Mouse (Mus musculus) lung, embryonic 14.5 days (tissue): ENCODE measurements around the gene Bcl2l2. TPM values are rescaled to one million over a fixed set of nuclear protein-coding genes. Genes with fewer than 3 reads are reported as not detected.

ENCODE experiments used
- ATAC-seq: fragments of 200-750 bp; cut with Nextera tagmentation; 2 replicates; pipeline ENCODE4 v1.8.0; 2017; ENCODE audit warnings: mild to moderate bottlenecking, moderate TSS enrichment, moderate library complexity; ENCODE audit not compliant: insufficient read depth
- DNase-seq: peaks from one replicate; pipeline ENCODE4 v3.0.0-alpha.2; 2015
- H3K27ac ChIP-seq: fragments of 300-500 bp; sonication (generic); 2 replicates; pipeline ENCODE4 v1.5.1; 2014; ENCODE audit warnings: low read depth, mild to moderate bottlenecking, moderate library complexity
- H3K27me3 ChIP-seq: fragments of 300-500 bp; sonication (generic); 2 replicates; pipeline ENCODE4 v1.6.1; 2014; ENCODE audit warnings: low read length, control low read depth; ENCODE audit not compliant: insufficient read depth
- H3K36me3 ChIP-seq: fragments of 300-500 bp; sonication (generic); 2 replicates; pipeline ENCODE4 v1.6.1; 2014; ENCODE audit warnings: control low read depth; ENCODE audit not compliant: insufficient read depth
- H3K4me1 ChIP-seq: fragments of 300-500 bp; sonication (generic); 2 replicates; pipeline ENCODE4 v1.6.1; 2014; ENCODE audit warnings: antibody characterized with exemption, control low read depth; ENCODE audit not compliant: insufficient read depth
- H3K4me2 ChIP-seq: fragments of 300-500 bp; sonication (generic); 2 replicates; pipeline ENCODE4 v1.6.1; 2014; ENCODE audit warnings: mild to moderate bottlenecking
- H3K4me3 ChIP-seq: fragments of 300-500 bp; sonication (generic); 2 replicates; pipeline ENCODE4 v1.5.1; 2014; ENCODE audit warnings: low read depth, low read length
- H3K9ac ChIP-seq: fragments of 300-500 bp; sonication (generic); 2 replicates; pipeline ENCODE4 v1.6.1; 2014
- H3K9me3 ChIP-seq: fragments of 300-500 bp; sonication (generic); 2 replicates; pipeline ENCODE4 v1.6.1; 2016; ENCODE audit warnings: low read depth, low read length, control low read depth
- CTCF ChIP-seq: IDR thresholded peaks from 2 replicates; pipeline ENCODE4 v1.5.1; 2016; ENCODE audit warnings: antibody characterized with exemption, low read depth
- WGBS: fragments of 180-500 bp; shearing (Covaris S2); extraction: QIAGEN DNeasy Blood & Tissue Kit; methylation state at CpG from one replicate; pipeline ENCODE4 v1.1.7; 2014; 5-methylcytosine and 5-hydroxymethylcytosine counted together
- polyA plus RNA-seq: library from polyadenylated mRNA; unstranded; fragments of >200 nt; fragmentation: Nextera tagmentation; extraction: Ambion mirVana; gene quantifications from 2 replicates; pipeline ENCODE4 v1.2.1, GENCODE M21; 2014

The Bcl2l2 gene
- polyA plus RNA-seq, 1 experiment from 2014 or later = 3.4 TPM

- no peaks in the 10 kb centered on the region for H3K9me3 ChIP-seq
- 41% methylated on average over 6 of the region's 6 CpGs for WGBS
- H3K4me3 ChIP-seq = no peak overlapping the region
- no peak for TF ChIP-seq CTCF
- H3K4me1 ChIP-seq = no peaks in the 10 kb centered on the region; the same call in 1 of the 2 replicates
- no peak overlapping the region for H3K4me2 ChIP-seq
- no peaks in the 10 kb centered on the region for H3K27me3 ChIP-seq
- no peak overlapping the region for H3K9ac ChIP-seq
- ATAC-seq = no peak
- no peaks in the 10 kb centered on the region for H3K36me3 ChIP-seq
- DNase-seq = no peak
- H3K27ac ChIP-seq = peak overlapping the region; percentile 24; the same call in 1 of the 2 replicates
These were observed 53.6 kb downstream of the Bcl2l2 start for GRCm38 (mm10) chr14:54936831-54937160.

- Histone ChIP-seq H3K9ac (no peak overlapping the region), H3K27ac (no peak overlapping the region), H3K36me3 (no peaks in the 10 kb centered on the region), H3K4me2 (no peak overlapping the region), H3K4me3 (no peak overlapping the region), H3K27me3 (no peaks in the 10 kb centered on the region), H3K9me3 (no peaks in the 10 kb centered on the region), H3K4me1 (no peaks in the 10 kb centered on the region; the same call in 1 of the 2 replicates)
- DNase-seq = no peak
- ATAC-seq = no peak
- no peak for TF ChIP-seq CTCF
- 83% methylated on average over 16 of the region's 16 CpGs for WGBS
These were observed 54.4 kb downstream of the Bcl2l2 start for GRCm38 (mm10) chr14:54937361-54938182.

Other genes with a start within 250 kb of the Bcl2l2 start
- not detected in 2 replicates for gene Gm17606, start 242.4 kb upstream of the Bcl2l2 start, polyA plus RNA-seq
- 5.2 and 5.4 TPM in 2 replicates for gene Cdh24, start 242.0 kb upstream of the Bcl2l2 start, polyA plus RNA-seq
- 77.4 and 83.2 TPM in 2 replicates for gene 1700123O20Rik, start 197.2 kb upstream of the Bcl2l2 start, polyA plus RNA-seq
- 120 and 122 TPM in 2 replicates for gene Acin1, start 196.4 kb upstream of the Bcl2l2 start, polyA plus RNA-seq
- 0.12 and 0.15 TPM in 2 replicates for gene Gm29776, start 184.5 kb upstream of the Bcl2l2 start, polyA plus RNA-seq
- gene Cebpe, start 171.2 kb upstream of the Bcl2l2 start, polyA plus RNA-seq = not detected in 2 replicates
- gene Slc7a8, start 101.4 kb upstream of the Bcl2l2 start, polyA plus RNA-seq = 2.7 and 3.0 TPM in 2 replicates
- not detected in 2 replicates for gene Rnf212b, start 69.2 kb upstream of the Bcl2l2 start, polyA plus RNA-seq
- 10.4 and 13.2 TPM in 2 replicates for gene Homez, start 12.4 kb upstream of the Bcl2l2 start, polyA plus RNA-seq
- gene Ppp1r3e, start 5.8 kb upstream of the Bcl2l2 start, polyA plus RNA-seq = 1.5 and 1.6 TPM in 2 replicates
- gene Gm20521, start 64 bp downstream of the Bcl2l2 start, polyA plus RNA-seq = not detected in 2 replicates
- gene Pabpn1, start 9.1 kb downstream of the Bcl2l2 start, polyA plus RNA-seq = 134 and 139 TPM in 2 replicates
- 27.0 and 29.2 TPM in 2 replicates for gene Slc22a17, start 29.8 kb downstream of the Bcl2l2 start, polyA plus RNA-seq
- gene Efs, start 42.7 kb downstream of the Bcl2l2 start, polyA plus RNA-seq = 29.3 and 33.7 TPM in 2 replicates
- gene Il25, start 49.3 kb downstream of the Bcl2l2 start, polyA plus RNA-seq = not detected in 2 replicates
- gene Cmtm5, start 52.9 kb downstream of the Bcl2l2 start, polyA plus RNA-seq = 0.22 and 0.31 TPM in 2 replicates
- 4.6 and 87.1 TPM in 2 replicates for gene Myh6, start 83.5 kb downstream of the Bcl2l2 start, polyA plus RNA-seq
- not detected in 2 replicates for gene Gm17428, start 93.6 kb downstream of the Bcl2l2 start, polyA plus RNA-seq
- gene Myh7, start 111.2 kb downstream of the Bcl2l2 start, polyA plus RNA-seq = 1.8 and 3.6 TPM in 2 replicates
- gene Ngdn, start 132.1 kb downstream of the Bcl2l2 start, polyA plus RNA-seq = 75.0 and 81.6 TPM in 2 replicates
- gene Zfhx2, start 208.9 kb downstream of the Bcl2l2 start, polyA plus RNA-seq = 3.4 and 3.5 TPM in 2 replicates
- 19.2 and 20.1 TPM in 2 replicates for gene Thtpa, start 211.4 kb downstream of the Bcl2l2 start, polyA plus RNA-seq
- 14.7 and 16.3 TPM in 2 replicates for gene Ap1g2, start 223.2 kb downstream of the Bcl2l2 start, polyA plus RNA-seq
- gene Jph4, start 233.6 kb downstream of the Bcl2l2 start, polyA plus RNA-seq = 0.16 and 0.37 TPM in 2 replicates